Mouse (Mus musculus) CH12.LX (cell line): ENCODE data around the gene Defb28.

Experiments
- CTCF ChIP-seq, 2 experiments: IDR thresholded peaks in 1 of 2; conservative IDR thresholded peaks in 1 of 2; 2 replicates each; pipeline ENCODE4 v1.5.1; 2011 to 2012; ENCODE audit warnings: low read depth in 2 of 2, low read length in 2 of 2, improper control_type of control experiment in 1 of 2, inconsistent platforms in 1 of 2, mild to moderate bottlenecking in 1 of 2, moderate library complexity in 1 of 2
- E2F4 ChIP-seq: IDR thresholded peaks from 2 replicates; pipeline ENCODE4 v1.6.1; 2011; ENCODE audit warnings: low read depth, low read length, improper control_type of control experiment; ENCODE audit not compliant: insufficient replicate concordance
- EP300 ChIP-seq: IDR thresholded peaks from 2 replicates; pipeline ENCODE4 v1.6.1; 2011; ENCODE audit warnings: low read length, improper control_type of control experiment
- HCFC1 ChIP-seq: IDR thresholded peaks from 2 replicates; pipeline ENCODE4 v1.6.1; 2012; ENCODE audit warnings: low read depth, mild to moderate bottlenecking, inconsistent platforms, low read length, improper control_type of control experiment
- MAZ ChIP-seq: IDR thresholded peaks from 2 replicates; pipeline ENCODE4 v1.6.1; 2012; ENCODE audit warnings: low read depth, mild to moderate bottlenecking, inconsistent platforms, low read length, improper control_type of control experiment, moderate library complexity
- MEF2A ChIP-seq: IDR thresholded peaks from 2 replicates; pipeline ENCODE4 v1.6.1; 2014; ENCODE audit warnings: low read depth, mild to moderate bottlenecking, inconsistent platforms, low read length, improper control_type of control experiment, borderline replicate concordance
- MXI1 ChIP-seq: IDR thresholded peaks from 2 replicates; pipeline ENCODE4 v1.6.1; 2011; ENCODE audit warnings: mild to moderate bottlenecking, low read depth, low read length, improper control_type of control experiment
- POLR2A ChIP-seq: IDR thresholded peaks from 2 replicates; pipeline ENCODE4 v1.6.1; 2011; ENCODE audit warnings: low read depth, mild to moderate bottlenecking, improper control_type of control experiment, low read length
- POLR2AphosphoS2 ChIP-seq: IDR thresholded peaks from 2 replicates; pipeline ENCODE4 v1.6.1; 2011; ENCODE audit warnings: low read depth, low read length, improper control_type of control experiment
- RAD21 ChIP-seq: IDR thresholded peaks from 2 replicates; pipeline ENCODE4 v1.6.1; 2011; ENCODE audit warnings: low read depth, mild to moderate bottlenecking, low read length, improper control_type of control experiment, moderate library complexity
- TBP ChIP-seq: conservative IDR thresholded peaks from 2 replicates; pipeline ENCODE4 v1.6.1; 2011; ENCODE audit warnings: low read depth, low read length, improper control_type of control experiment
- TCF12 ChIP-seq: IDR thresholded peaks from 2 replicates; pipeline ENCODE4 v1.6.1; 2014; ENCODE audit warnings: low read depth, mild to moderate bottlenecking, inconsistent platforms, low read length, improper control_type of control experiment
- UBTF ChIP-seq: IDR thresholded peaks from 2 replicates; pipeline ENCODE4 v1.6.1; 2012; ENCODE audit warnings: low read depth, mild to moderate bottlenecking, inconsistent platforms, low read length, improper control_type of control experiment, moderate library complexity
- USF1 ChIP-seq: IDR thresholded peaks from 2 replicates; pipeline ENCODE4 v1.6.1; 2014; ENCODE audit warnings: low read depth, mild to moderate bottlenecking, inconsistent platforms, low read length, improper control_type of control experiment

GRCm38 (mm10) chr2:152500204-152500862 is 17.7 kb upstream of the Defb28 start:
- no peak for TF ChIP-seq POLR2A
- TF ChIP-seq MXI1: no peak
- TF ChIP-seq POLR2AphosphoS2: no peak
- no peak for TF ChIP-seq MEF2A
- no peak for TF ChIP-seq CTCF (conservative IDR thresholded peaks at IDR 0.05 in 1 of 2, IDR thresholded peaks at IDR 0.05 in 1 of 2; ENCODE audit: low read depth in 2 of 2, low read length in 2 of 2)
- no peak for TF ChIP-seq E2F4
- TF ChIP-seq TBP: no peak
- no peak for TF ChIP-seq MAZ
- no peak for TF ChIP-seq EP300
- no peak for TF ChIP-seq USF1
- no peak for TF ChIP-seq RAD21
- TF ChIP-seq UBTF: no peak
- TF ChIP-seq TCF12: no peak
- TF ChIP-seq HCFC1: no peak
